Mouse (Mus musculus) liver, adult 2 months (tissue): Measurements from ENCODE around the gene Gm10518.

Experiments used
- CTCF ChIP-seq: fragments of 200-500 bp; IDR thresholded peaks from 2 replicates; pipeline ENCODE4 v1.5.1; 2011; ENCODE audit warnings: low read depth, low read length, control low read depth
- POLR2A ChIP-seq: fragments of 200-500 bp; IDR thresholded peaks from 2 replicates; pipeline ENCODE4 v1.6.1; 2011; ENCODE audit warnings: low read length, control low read depth; ENCODE audit not compliant: insufficient read depth; ENCODE audit errors: extremely low read depth

DNA sequence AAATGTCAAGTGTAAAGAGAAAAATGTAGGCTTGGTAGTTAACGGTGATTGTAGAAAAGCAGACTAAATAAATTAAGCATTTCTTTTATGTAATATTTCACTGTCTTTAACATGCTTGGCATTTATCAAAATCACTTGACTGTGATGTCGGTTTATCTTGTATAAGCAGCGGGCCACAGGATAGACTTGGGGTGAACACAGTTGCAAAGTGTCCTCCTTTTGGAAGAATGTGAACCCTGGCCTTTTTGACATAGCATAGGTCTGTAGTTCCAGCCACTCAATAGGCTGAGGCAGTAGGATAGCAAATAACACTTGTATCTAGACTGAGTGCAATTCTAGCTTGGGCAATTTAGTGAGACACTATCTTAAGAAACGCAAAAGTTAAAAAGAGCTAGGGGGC, 4.3 kb downstream of the Gm10518 start:
- TF ChIP-seq CTCF (no peak), POLR2A (no peak)
